Mouse (Mus musculus): ENCODE results near the gene Pmel. TPM values are rescaled to one million over a fixed set of nuclear protein-coding genes. Genes with fewer than 3 reads are reported as not detected.
"Not testable (repeated sequence)": the region's sequence is repeated elsewhere in the genome, so short reads cannot be mapped to it uniquely, and the experiment has no call there.

The Pmel gene
- polyA plus RNA-seq, 1 experiment from 2014 or later = 0.68 TPM

DNA sequence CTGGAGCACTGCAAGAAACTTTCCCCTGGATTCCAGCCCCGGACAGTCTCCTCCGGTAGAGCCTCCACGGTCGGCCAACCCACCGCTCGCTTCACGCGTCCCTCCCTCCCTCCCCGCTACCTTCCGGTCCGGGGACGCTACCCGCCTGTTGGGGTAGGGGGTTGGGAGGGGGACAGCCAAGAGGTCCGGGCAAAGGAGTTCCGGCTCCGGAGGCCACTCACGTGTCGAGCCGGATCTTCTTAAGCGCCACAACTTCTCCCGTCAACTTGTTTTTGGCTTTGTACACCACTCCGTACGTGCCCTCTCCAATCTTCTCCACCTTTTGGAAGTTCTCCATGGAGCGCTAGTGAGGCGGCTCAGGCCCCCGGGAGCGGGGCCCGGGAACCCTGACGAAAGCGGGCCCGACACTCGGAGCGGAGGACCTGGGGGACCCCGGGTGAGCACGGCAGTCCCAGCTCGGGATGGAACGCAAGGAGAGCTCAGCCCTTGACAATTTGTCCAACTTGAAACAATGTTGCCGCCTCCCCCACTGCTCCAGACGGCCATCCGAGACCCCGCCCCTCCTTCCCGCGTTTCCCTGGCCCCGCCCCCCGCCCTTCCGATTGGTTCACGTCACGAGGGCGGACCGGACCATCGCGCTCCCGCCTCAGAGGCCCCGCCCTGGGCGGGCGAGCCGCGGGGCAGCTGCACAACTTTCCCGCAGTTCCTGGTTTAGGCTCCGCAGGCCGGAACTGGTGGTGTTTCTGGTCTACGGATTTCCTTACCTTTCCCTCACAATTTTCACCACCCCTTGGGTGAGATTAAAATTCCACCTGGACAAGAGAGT is 709 bp downstream of the Pmel start, which contains the start of gene Cdk2:
TSS of gene Cdk2 (minus strand) at position 541 of the 826 bp plus-strand sequence.
- peaks cover 38% of the 10 kb centered on the region for H3K36me3 ChIP-seq (replicated peaks)
- no peaks in the 10 kb centered on the region for H3K9me3 ChIP-seq (replicated peaks)
- peak within 1 kb of the TSS; percentile 75 for H3K4me3 ChIP-seq (replicated peaks)
- H3K27me3 ChIP-seq = no peaks in the 10 kb centered on the region
- H3K9ac ChIP-seq = peak within 1 kb of the TSS; percentile 88
- WGBS (ENCODE audit: insufficient replicate concordance) = under 1% methylated on average over 61 of the region's 62 CpGs
- ATAC-seq (ENCODE audit: insufficient read depth) = peak; percentile 86
- peak within 1 kb of the TSS; percentile 75 for H3K4me2 ChIP-seq
- peak within 1 kb of the TSS; percentile 92 for H3K27ac ChIP-seq (replicated peaks)
- peaks cover 44% of the 10 kb centered on the region for H3K4me1 ChIP-seq (replicated peaks)

GRCm38 (mm10) chr10:128705317-128705693 is 1.3 kb downstream of the Pmel start:
- H3K9ac ChIP-seq = peak overlapping the region; percentile 49
- H3K9me3 ChIP-seq (replicated peaks) = no peaks in the 10 kb centered on the region
- ATAC-seq (ENCODE audit: insufficient read depth) = peak; percentile 16; the same call in 1 of the 2 replicates
- WGBS (ENCODE audit: insufficient replicate concordance) = 11% methylated on average over 11 of the region's 11 CpGs
- peaks cover 32% of the 10 kb centered on the region for H3K36me3 ChIP-seq (replicated peaks)
- H3K27me3 ChIP-seq = no peaks in the 10 kb centered on the region
- H3K4me3 ChIP-seq (replicated peaks) = peak overlapping the region; percentile 75
- peaks cover 38% of the 10 kb centered on the region for H3K4me1 ChIP-seq (replicated peaks)
- peak overlapping the region; percentile 62 for H3K27ac ChIP-seq (replicated peaks)
- peak overlapping the region; percentile 75 for H3K4me2 ChIP-seq

- H3K9ac ChIP-seq; H3K4me3 ChIP-seq (replicated peaks); ATAC-seq (ENCODE audit: insufficient read depth); H3K36me3 ChIP-seq (replicated peaks); H3K4me1 ChIP-seq (replicated peaks); H3K4me2 ChIP-seq; H3K27me3 ChIP-seq; H3K27ac ChIP-seq (replicated peaks); H3K9me3 ChIP-seq (replicated peaks): not testable (repeated sequence)
- 83% methylated on average over 7 of the region's 7 CpGs for WGBS (ENCODE audit: insufficient replicate concordance)
Observed at GRCm38 (mm10) chr10:128711318-128711717, 7.3 kb downstream of the Pmel start.

DNA sequence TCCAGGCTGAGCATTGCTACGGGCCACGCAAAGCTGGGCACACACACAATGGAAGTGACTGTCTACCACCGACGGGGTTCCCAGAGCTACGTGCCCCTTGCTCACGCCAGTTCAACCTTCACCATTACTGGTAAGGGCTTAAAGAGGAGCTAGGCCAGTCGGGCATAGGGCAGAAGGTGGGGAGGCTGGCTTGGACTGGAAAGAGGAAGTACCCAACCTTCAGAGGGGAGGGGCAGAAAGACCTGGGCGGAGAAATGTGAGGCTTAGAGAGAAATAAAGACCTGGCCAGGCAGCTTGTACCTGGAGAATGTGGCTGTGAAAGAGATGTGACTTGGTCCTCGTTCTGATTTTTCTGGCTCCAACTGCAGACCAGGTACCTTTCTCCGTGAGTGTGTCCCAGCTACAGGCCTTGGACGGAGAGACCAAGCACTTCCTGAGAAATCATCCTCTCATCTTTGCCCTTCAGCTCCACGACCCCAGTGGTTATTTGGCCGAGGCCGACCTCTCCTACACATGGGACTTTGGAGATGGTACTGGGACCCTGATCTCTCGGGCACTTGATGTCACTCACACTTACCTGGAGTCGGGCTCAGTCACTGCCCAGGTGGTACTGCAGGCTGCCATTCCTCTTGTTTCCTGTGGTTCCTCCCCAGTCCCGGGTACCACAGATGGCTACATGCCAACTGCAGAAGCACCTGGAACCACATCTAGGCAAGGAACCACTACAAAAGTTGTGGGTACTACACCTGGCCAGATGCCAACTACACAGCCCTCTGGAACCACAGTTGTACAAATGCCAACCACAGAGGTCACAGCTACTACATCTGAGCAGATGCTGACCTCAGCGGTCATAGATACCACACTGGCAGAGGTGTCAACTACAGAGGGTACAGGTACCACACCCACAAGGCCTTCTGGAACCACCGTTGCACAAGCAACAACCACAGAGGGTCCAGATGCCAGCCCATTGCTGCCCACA is 11.9 kb downstream of the Pmel start:
- H3K4me3 ChIP-seq (replicated peaks) = no peak overlapping the region
- H3K36me3 ChIP-seq (replicated peaks) = no peaks in the 10 kb centered on the region
- 60% methylated on average over 19 of the region's 19 CpGs for WGBS (ENCODE audit: insufficient replicate concordance)
- H3K9ac ChIP-seq = no peak overlapping the region
- H3K27me3 ChIP-seq = 0 out of 2 replicates have a peak, but pooled peaks cover 7% of the 10 kb centered on the region
- no peaks in the 10 kb centered on the region for H3K9me3 ChIP-seq (replicated peaks)
- H3K4me2 ChIP-seq = no peak overlapping the region
- no peak overlapping the region for H3K27ac ChIP-seq (replicated peaks)
- H3K4me1 ChIP-seq (replicated peaks) = no peaks in the 10 kb centered on the region
- no peak for ATAC-seq (ENCODE audit: insufficient read depth)

- not testable (repeated sequence) for H3K36me3 ChIP-seq (replicated peaks); H3K4me3 ChIP-seq (replicated peaks); H3K4me2 ChIP-seq; H3K27ac ChIP-seq (replicated peaks); ATAC-seq (ENCODE audit: insufficient read depth); H3K9me3 ChIP-seq (replicated peaks); H3K9ac ChIP-seq; H3K4me1 ChIP-seq (replicated peaks); H3K27me3 ChIP-seq
- WGBS (ENCODE audit: insufficient replicate concordance) = 39% methylated on average over 4 of the region's 4 CpGs
Observed at GRCm38 (mm10) chr10:128725466-128725865, 21.5 kb downstream of the Pmel start.

DNA sequence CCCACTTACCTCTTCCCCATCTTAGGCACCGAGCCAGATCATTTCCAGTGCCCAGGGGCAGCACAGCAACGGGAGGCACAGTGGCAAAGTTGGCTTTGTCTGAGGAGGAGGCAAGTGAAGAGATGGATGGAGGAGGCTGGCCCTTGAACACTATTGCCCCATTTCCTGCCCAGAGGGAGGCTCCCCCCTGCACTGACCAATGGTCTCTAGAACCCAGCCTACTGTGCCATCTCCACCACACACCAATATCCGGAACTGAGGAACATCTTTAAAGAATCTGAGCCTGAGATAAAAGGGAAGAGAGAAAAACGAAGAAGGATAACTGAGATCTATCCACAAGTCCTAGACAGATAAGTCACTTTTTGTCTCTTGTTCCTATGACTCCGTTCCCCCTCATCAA is 24.1 kb downstream of the Pmel start:
- Histone ChIP-seq H3K9ac (no peak overlapping the region), H3K27ac (replicated peaks) (no peak overlapping the region), H3K9me3 (replicated peaks) (no peaks in the 10 kb centered on the region), H3K4me3 (replicated peaks) (no peak overlapping the region), H3K4me1 (replicated peaks) (0 out of 2 replicates have a peak, but pooled peaks cover 6% of the 10 kb centered on the region), H3K4me2 (no peak overlapping the region), H3K36me3 (replicated peaks) (peaks cover 3% of the 10 kb centered on the region; the same call in 1 of the 2 replicates), H3K27me3 (no peaks in the 10 kb centered on the region)
- whole genome bisulfite sequencing (ENCODE audit: insufficient replicate concordance) = 52% methylated on average over 5 of the region's 5 CpGs
- ATAC-seq (ENCODE audit: insufficient read depth) = no peak

- Histone ChIP-seq H3K9me3 (replicated peaks) (no peaks in the 10 kb centered on the region), H3K36me3 (replicated peaks) (peaks cover 3% of the 10 kb centered on the region; the same call in 1 of the 2 replicates), H3K4me3 (replicated peaks) (no peak overlapping the region), H3K4me2 (no peak overlapping the region; the same call in 1 of the 2 replicates), H3K27ac (replicated peaks) (no peak overlapping the region), H3K27me3 (no peaks in the 10 kb centered on the region), H3K4me1 (replicated peaks) (0 out of 2 replicates have a peak, but pooled peaks cover 3% of the 10 kb centered on the region), H3K9ac (no peak overlapping the region)
- WGBS (ENCODE audit: insufficient replicate concordance) = 15% methylated on average over 10 of the region's 10 CpGs
- no peak for ATAC-seq (ENCODE audit: insufficient read depth)
Observed at GRCm38 (mm10) chr10:128731002-128731433, 27.0 kb downstream of the Pmel start.

DNA sequence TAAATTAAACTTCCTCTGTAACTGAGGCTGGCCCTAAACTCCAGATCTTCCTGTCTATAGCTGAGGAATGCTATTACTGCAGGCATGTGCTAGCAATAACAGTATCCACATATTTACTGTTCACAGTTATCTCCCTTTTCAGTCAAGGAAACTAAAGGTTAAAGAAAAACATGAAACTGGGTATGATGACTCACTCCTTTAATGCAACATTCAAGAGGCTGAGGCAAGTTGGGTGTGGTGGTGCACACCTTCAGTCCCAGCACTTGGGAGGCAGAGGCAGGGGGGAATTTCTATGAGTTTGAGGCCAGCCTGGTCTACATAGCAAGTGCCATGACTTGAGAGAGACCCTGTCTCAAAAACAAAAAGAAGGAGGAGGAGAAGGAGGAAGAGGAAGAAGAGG is 28.0 kb downstream of the Pmel start:
- no peak overlapping the region for H3K9ac ChIP-seq

GRCm38 (mm10) chr10:128737435-128737834 is 33.4 kb downstream of the Pmel start:
- no peak overlapping the region for H3K9ac ChIP-seq
- H3K4me3 ChIP-seq (replicated peaks) = no peak overlapping the region
- WGBS (ENCODE audit: insufficient replicate concordance) = 9% methylated on average over 15 of the region's 15 CpGs

More for the DNA sequence above, 28.0 kb downstream of the Pmel start:
- Histone ChIP-seq H3K36me3 (replicated peaks) (peaks cover 3% of the 10 kb centered on the region; the same call in 1 of the 2 replicates), H3K9me3 (replicated peaks) (no peaks in the 10 kb centered on the region), H3K4me3 (replicated peaks) (no peak overlapping the region), H3K27me3 (no peaks in the 10 kb centered on the region), H3K27ac (replicated peaks) (no peak overlapping the region), H3K4me2 (no peak overlapping the region), H3K4me1 (replicated peaks) (0 out of 2 replicates have a peak, but pooled peaks cover 3% of the 10 kb centered on the region)
- ATAC-seq (ENCODE audit: insufficient read depth) = no peak

DNA sequence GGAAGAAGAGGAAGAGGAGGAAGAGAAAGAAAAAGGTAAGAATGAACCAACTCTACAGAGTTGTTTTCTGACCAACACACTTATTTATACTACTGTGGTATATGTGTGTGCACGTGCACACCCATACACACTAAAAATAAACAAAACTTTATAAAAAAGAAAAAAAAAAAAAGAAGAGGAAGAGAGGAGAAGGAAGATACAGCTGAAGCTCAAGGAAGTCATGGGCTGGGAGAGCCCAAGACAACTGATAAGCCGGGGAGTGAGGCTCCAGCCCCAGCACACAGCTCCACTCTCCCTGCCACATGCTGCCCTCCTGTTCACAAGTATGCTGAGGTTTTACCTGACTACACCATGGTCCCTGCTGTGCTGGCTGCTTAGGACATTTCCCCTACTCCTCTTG is 36.3 kb downstream of the Pmel start:
- Histone ChIP-seq H3K9me3 (replicated peaks) (no peaks in the 10 kb centered on the region), H3K4me2 (no peak overlapping the region), H3K9ac (no peak overlapping the region), H3K27me3 (peaks cover 42% of the 10 kb centered on the region), H3K27ac (replicated peaks) (no peak overlapping the region), H3K4me3 (replicated peaks) (no peak overlapping the region), H3K36me3 (replicated peaks) (no peaks in the 10 kb centered on the region), H3K4me1 (replicated peaks) (peaks cover 30% of the 10 kb centered on the region)
- WGBS (ENCODE audit: insufficient replicate concordance) = 10% methylated on average over 2 of the region's 2 CpGs
- ATAC-seq (ENCODE audit: insufficient read depth) = no peak

More at GRCm38 (mm10) chr10:128737435-128737834, 33.4 kb downstream of the Pmel start:
- H3K4me1 ChIP-seq (replicated peaks) = peaks cover 4% of the 10 kb centered on the region
- H3K27me3 ChIP-seq = peaks cover 14% of the 10 kb centered on the region
- peak; percentile 49 for ATAC-seq (ENCODE audit: insufficient read depth)
- no peaks in the 10 kb centered on the region for H3K9me3 ChIP-seq (replicated peaks)
- no peak overlapping the region for H3K27ac ChIP-seq (replicated peaks)
- H3K36me3 ChIP-seq (replicated peaks) = peaks cover 3% of the 10 kb centered on the region; the same call in 1 of the 2 replicates
- peak overlapping the region; percentile 53 for H3K4me2 ChIP-seq

All from liver, embryonic 15.5 days (tissue).